Mouse (Mus musculus): ENCODE measurements around the gene Cbx2. TPM values are rescaled to one million over a fixed set of nuclear protein-coding genes. Genes with fewer than 3 reads are reported as not detected.

Gene Cbx2
- polyA plus RNA-seq, 1 experiment from 2014 or later = 15.3 TPM

GRCm38 (mm10) chr11:119043761-119044550 is 21.2 kb downstream of the Cbx2 start:
- no peak overlapping the region for H3K9ac ChIP-seq (ENCODE audit: low read length)
- 7% methylated on average over 10 of the region's 10 CpGs for WGBS

GRCm38 (mm10) chr11:119044551-119045337 is 22.0 kb downstream of the Cbx2 start:
- ATAC-seq (replicated peaks; ENCODE audit: extremely low read depth, insufficient read depth, low FRiP score) = no peak
- WGBS = 3% methylated on average over 41 of the region's 41 CpGs
- no peak overlapping the region for H3K27ac ChIP-seq (ENCODE audit: low read length)
- peak overlapping the region; percentile 47 for H3K4me2 ChIP-seq (ENCODE audit: low read depth, low read length)
- H3K4me1 ChIP-seq (ENCODE audit: control insufficient read depth, insufficient read depth, low read length) = peaks cover 38% of the 10 kb centered on the region
- no peaks in the 10 kb centered on the region for H3K36me3 ChIP-seq (ENCODE audit: control insufficient read depth, insufficient read depth)
- peak overlapping the region; percentile 27 for H3K4me3 ChIP-seq (ENCODE audit: low read length)
- H3K9ac ChIP-seq (ENCODE audit: low read length) = no peak overlapping the region
- H3K9me3 ChIP-seq (replicated peaks; ENCODE audit: control insufficient read depth, low read length) = no peaks in the 10 kb centered on the region
- H3K27me3 ChIP-seq (ENCODE audit: control insufficient read depth, insufficient read depth, low read length) = peaks cover 76% of the 10 kb centered on the region

More at GRCm38 (mm10) chr11:119043761-119044550, 21.2 kb downstream of the Cbx2 start:
- Histone ChIP-seq H3K9me3 (replicated peaks; ENCODE audit: control insufficient read depth, low read length) (no peaks in the 10 kb centered on the region), H3K4me3 (ENCODE audit: low read length) (peak overlapping the region; percentile 27; the same call in 1 of the 2 replicates), H3K36me3 (ENCODE audit: control insufficient read depth, insufficient read depth) (peaks cover 3% of the 10 kb centered on the region), H3K27ac (ENCODE audit: low read length) (no peak overlapping the region), H3K4me1 (ENCODE audit: control insufficient read depth, insufficient read depth, low read length) (peaks cover 40% of the 10 kb centered on the region), H3K4me2 (ENCODE audit: low read depth, low read length) (peak overlapping the region; percentile 47), H3K27me3 (ENCODE audit: control insufficient read depth, insufficient read depth, low read length) (peaks cover 68% of the 10 kb centered on the region)
- no peak for ATAC-seq (replicated peaks; ENCODE audit: extremely low read depth, insufficient read depth, low FRiP score)

GRCm38 (mm10) chr11:119046601-119047245 is 24.0 kb downstream of the Cbx2 start:
- H3K36me3 ChIP-seq (ENCODE audit: control insufficient read depth, insufficient read depth) = no peaks in the 10 kb centered on the region
- peak overlapping the region; percentile 5 for H3K9ac ChIP-seq (ENCODE audit: low read length)
- 2% methylated on average over 39 of the region's 39 CpGs for WGBS
- ATAC-seq (replicated peaks; ENCODE audit: extremely low read depth, insufficient read depth, low FRiP score) = peak; percentile 20; the same call in 1 of the 2 replicates
- peaks cover 30% of the 10 kb centered on the region for H3K4me1 ChIP-seq (ENCODE audit: control insufficient read depth, insufficient read depth, low read length)
- H3K9me3 ChIP-seq (replicated peaks; ENCODE audit: control insufficient read depth, low read length) = no peaks in the 10 kb centered on the region
- peaks cover 93% of the 10 kb centered on the region for H3K27me3 ChIP-seq (ENCODE audit: control insufficient read depth, insufficient read depth, low read length)
- H3K27ac ChIP-seq (ENCODE audit: low read length) = no peak overlapping the region
- peak overlapping the region; percentile 49 for H3K4me2 ChIP-seq (ENCODE audit: low read depth, low read length)
- H3K4me3 ChIP-seq (ENCODE audit: low read length) = peak overlapping the region; percentile 39

GRCm38 (mm10) chr11:119047261-119048132 is 24.7 kb downstream of the Cbx2 start:
- under 1% methylated on average over 43 of the region's 43 CpGs for WGBS
- peak overlapping the region; percentile 49 for H3K4me2 ChIP-seq (ENCODE audit: low read depth, low read length)
- no peak overlapping the region for H3K9ac ChIP-seq (ENCODE audit: low read length)
- peaks cover 93% of the 10 kb centered on the region for H3K27me3 ChIP-seq (ENCODE audit: control insufficient read depth, insufficient read depth, low read length)
- H3K4me1 ChIP-seq (ENCODE audit: control insufficient read depth, insufficient read depth, low read length) = peaks cover 33% of the 10 kb centered on the region
- H3K27ac ChIP-seq (ENCODE audit: low read length) = no peak overlapping the region
- peak overlapping the region; percentile 39 for H3K4me3 ChIP-seq (ENCODE audit: low read length)
- no peaks in the 10 kb centered on the region for H3K36me3 ChIP-seq (ENCODE audit: control insufficient read depth, insufficient read depth)
- H3K9me3 ChIP-seq (replicated peaks; ENCODE audit: control insufficient read depth, low read length) = no peaks in the 10 kb centered on the region
- ATAC-seq (replicated peaks; ENCODE audit: extremely low read depth, insufficient read depth, low FRiP score) = no peak

GRCm38 (mm10) chr11:119048133-119048510 is 25.4 kb downstream of the Cbx2 start:
- no peak overlapping the region for H3K9ac ChIP-seq (ENCODE audit: low read length)

GRCm38 (mm10) chr11:119050361-119050760 is 27.6 kb downstream of the Cbx2 start:
- 3% methylated on average over 2 of the region's 2 CpGs for WGBS
- H3K9ac ChIP-seq (ENCODE audit: low read length) = no peak overlapping the region
- no peaks in the 10 kb centered on the region for H3K9me3 ChIP-seq (replicated peaks; ENCODE audit: control insufficient read depth, low read length)
- no peak overlapping the region for H3K27ac ChIP-seq (ENCODE audit: low read length)
- H3K36me3 ChIP-seq (ENCODE audit: control insufficient read depth, insufficient read depth) = no peaks in the 10 kb centered on the region
- H3K27me3 ChIP-seq (ENCODE audit: control insufficient read depth, insufficient read depth, low read length) = peaks cover 83% of the 10 kb centered on the region
- peaks cover 37% of the 10 kb centered on the region for H3K4me1 ChIP-seq (ENCODE audit: control insufficient read depth, insufficient read depth, low read length)
- ATAC-seq (replicated peaks; ENCODE audit: extremely low read depth, insufficient read depth, low FRiP score) = no peak
- no peak overlapping the region for H3K4me2 ChIP-seq (ENCODE audit: low read depth, low read length)
- H3K4me3 ChIP-seq (ENCODE audit: low read length) = no peak overlapping the region

More at GRCm38 (mm10) chr11:119048133-119048510, 25.4 kb downstream of the Cbx2 start:
- no peak for ATAC-seq (replicated peaks; ENCODE audit: extremely low read depth, insufficient read depth, low FRiP score)
- Histone ChIP-seq H3K4me2 (ENCODE audit: low read depth, low read length) (no peak overlapping the region), H3K4me1 (ENCODE audit: control insufficient read depth, insufficient read depth, low read length) (peaks cover 38% of the 10 kb centered on the region), H3K36me3 (ENCODE audit: control insufficient read depth, insufficient read depth) (no peaks in the 10 kb centered on the region), H3K27me3 (ENCODE audit: control insufficient read depth, insufficient read depth, low read length) (peaks cover 89% of the 10 kb centered on the region), H3K4me3 (ENCODE audit: low read length) (no peak overlapping the region), H3K9me3 (replicated peaks; ENCODE audit: control insufficient read depth, low read length) (no peaks in the 10 kb centered on the region), H3K27ac (ENCODE audit: low read length) (no peak overlapping the region)
- WGBS = 1% methylated on average over 13 of the region's 13 CpGs

- Histone ChIP-seq H3K4me1 (ENCODE audit: control insufficient read depth, insufficient read depth, low read length) (peaks cover 38% of the 10 kb centered on the region), H3K27ac (ENCODE audit: low read length) (no peak overlapping the region), H3K27me3 (ENCODE audit: control insufficient read depth, insufficient read depth, low read length) (peaks cover 77% of the 10 kb centered on the region), H3K9ac (ENCODE audit: low read length) (no peak overlapping the region), H3K9me3 (replicated peaks; ENCODE audit: control insufficient read depth, low read length) (no peaks in the 10 kb centered on the region), H3K4me3 (ENCODE audit: low read length) (no peak overlapping the region), H3K4me2 (ENCODE audit: low read depth, low read length) (no peak overlapping the region), H3K36me3 (ENCODE audit: control insufficient read depth, insufficient read depth) (no peaks in the 10 kb centered on the region)
- ATAC-seq (replicated peaks; ENCODE audit: extremely low read depth, insufficient read depth, low FRiP score) = no peak
Observed at GRCm38 (mm10) chr11:119051426-119051825, 28.7 kb downstream of the Cbx2 start.

- WGBS = 5% methylated on average over 15 of the region's 15 CpGs
- peaks cover 32% of the 10 kb centered on the region for H3K4me1 ChIP-seq (ENCODE audit: control insufficient read depth, insufficient read depth, low read length)
- no peak for ATAC-seq (replicated peaks; ENCODE audit: extremely low read depth, insufficient read depth, low FRiP score)
- no peak overlapping the region; the same call in 1 of the 2 replicates for H3K9ac ChIP-seq (ENCODE audit: low read length)
- H3K9me3 ChIP-seq (replicated peaks; ENCODE audit: control insufficient read depth, low read length) = no peaks in the 10 kb centered on the region
- H3K4me2 ChIP-seq (ENCODE audit: low read depth, low read length) = peak overlapping the region; percentile 81; the same call in 1 of the 2 replicates
- H3K27ac ChIP-seq (ENCODE audit: low read length) = no peak overlapping the region
- peaks cover 70% of the 10 kb centered on the region for H3K27me3 ChIP-seq (ENCODE audit: control insufficient read depth, insufficient read depth, low read length)
- H3K4me3 ChIP-seq (ENCODE audit: low read length) = no peak overlapping the region
- no peaks in the 10 kb centered on the region for H3K36me3 ChIP-seq (ENCODE audit: control insufficient read depth, insufficient read depth)
Observed at GRCm38 (mm10) chr11:119051927-119052660, 29.3 kb downstream of the Cbx2 start.
